Mouse (Mus musculus) layer of hippocampus, adult 9-10 months (tissue): Measurements from ENCODE around the gene Zfp664.

Source experiments
- DNase-seq: peaks from one replicate; pipeline ENCODE4 v3.0.0; 2022; ENCODE audit warnings: low spot score

Gene Zfp664

DNA sequence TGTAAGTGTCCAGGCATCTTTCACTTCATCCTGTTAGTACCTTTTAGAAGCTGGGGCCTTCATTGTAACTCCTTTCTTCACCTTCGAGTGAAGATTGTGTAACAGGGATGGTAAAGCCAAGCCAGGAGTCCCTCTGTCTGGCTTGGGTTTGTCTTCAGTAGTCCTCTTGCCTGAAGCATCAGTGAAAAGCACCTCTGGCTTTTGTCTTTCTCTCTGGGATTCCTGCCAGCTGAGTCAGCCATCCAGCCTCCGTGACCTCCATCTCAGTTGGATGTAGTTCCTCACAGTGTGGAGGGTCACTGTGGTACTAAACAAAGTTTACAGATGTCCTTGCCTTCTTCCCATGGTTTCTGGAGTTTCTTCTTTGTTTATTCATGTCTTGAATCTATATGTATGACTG is 9.5 kb downstream of the Zfp664 start:
- no peak for DNase-seq

- DNase-seq, result no peak
Observed at GRCm38 (mm10) chr5:124873096-124873495, 10.6 kb downstream of the Zfp664 start.

DNA sequence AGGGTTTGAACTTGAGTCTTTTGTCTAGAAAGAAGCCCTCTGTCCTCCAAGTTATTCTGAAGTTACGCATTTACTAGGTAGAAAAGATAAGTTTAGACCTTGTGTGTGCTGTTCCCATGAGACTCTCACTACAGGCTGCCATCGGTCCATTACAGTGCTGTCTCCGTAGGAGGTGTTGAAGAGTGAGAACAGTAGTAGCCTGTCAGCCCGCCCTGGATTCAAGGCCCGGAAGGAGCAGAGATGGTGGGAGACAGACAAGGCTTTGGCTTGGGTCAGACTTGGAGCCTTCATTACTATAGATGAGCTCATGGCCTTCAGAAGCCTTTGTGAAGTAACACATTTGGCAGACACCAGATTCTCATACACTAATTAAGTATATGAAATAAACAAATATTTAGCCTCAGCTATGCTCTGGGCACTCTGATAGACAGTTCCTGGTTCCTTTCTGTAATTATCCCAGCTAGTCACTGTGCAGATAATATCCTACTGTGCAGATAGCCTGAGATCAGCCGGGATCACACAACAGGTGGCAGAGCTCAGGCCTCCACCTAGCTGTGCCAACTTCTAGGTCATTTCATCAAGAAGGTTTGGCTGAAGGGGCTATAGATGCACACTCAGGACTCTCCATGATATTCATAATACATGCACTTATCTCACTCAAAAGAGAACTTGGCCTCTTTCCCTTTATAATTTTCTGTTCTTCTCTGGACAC is 11.6 kb downstream of the Zfp664 start:
- DNase-seq, result no peak

DNA sequence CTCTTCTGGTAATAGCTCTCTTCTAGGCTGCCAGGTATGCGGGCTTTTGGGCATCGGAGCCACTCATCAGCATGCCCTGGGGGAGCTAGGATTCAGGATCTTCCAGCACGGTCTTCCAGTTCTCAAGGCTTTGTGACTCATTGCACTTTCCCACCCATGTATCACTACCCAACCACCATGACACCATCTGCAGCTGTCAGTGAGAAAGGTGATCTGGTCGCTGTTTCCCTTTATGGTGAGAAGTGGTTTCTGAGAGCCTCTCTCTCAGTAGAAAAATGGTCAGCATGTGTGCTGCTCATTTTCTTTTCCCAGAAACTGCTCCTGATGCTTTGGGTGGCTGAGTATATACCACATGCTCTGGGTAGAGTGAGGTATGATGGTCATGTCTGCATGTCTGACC is 16.8 kb downstream of the Zfp664 start:
- DNase-seq, result no peak

DNA sequence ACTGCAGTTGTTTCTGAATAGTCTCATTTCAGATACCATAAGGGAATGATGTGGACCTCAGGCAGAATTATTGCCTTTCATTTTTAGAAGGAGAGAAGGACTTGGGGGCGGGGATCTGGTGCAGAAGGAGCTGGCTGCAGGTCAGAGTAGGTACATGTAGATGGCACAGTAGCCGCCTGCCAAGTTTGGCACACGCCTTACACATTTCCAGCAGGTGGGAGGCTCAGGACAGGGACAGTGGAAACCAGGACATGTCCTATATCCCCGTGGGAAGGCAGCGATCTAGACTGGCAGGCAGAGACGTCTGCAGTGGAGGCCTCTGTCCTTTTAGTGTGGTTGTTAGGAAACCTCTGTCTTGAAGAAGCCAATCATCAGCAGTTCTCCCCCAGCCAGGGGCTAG is 17.3 kb downstream of the Zfp664 start:
- no peak for DNase-seq

DNA sequence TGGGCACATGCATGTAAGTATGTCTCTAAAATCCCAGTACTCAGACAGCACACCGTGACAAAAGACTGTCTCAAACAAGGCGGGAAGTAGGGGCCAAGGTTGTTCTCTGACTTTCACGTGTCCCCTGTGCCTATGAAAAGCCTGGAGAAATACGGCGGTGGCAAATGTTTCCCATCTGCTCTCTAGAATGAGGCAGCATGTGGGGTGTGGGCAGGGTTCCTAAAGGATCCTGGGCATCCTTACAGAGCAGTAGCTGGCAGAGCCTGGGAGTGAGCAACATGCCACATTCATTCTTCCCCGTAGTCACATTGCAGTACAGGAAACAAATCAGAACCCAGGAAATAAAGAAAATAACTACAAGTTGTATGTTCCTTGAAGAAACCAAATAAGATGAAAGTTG is 21.4 kb downstream of the Zfp664 start:
- DNase-seq, result peak; percentile 63

- DNase-seq, result no peak
Observed at GRCm38 (mm10) chr5:124888661-124889060, 26.2 kb downstream of the Zfp664 start.

DNA sequence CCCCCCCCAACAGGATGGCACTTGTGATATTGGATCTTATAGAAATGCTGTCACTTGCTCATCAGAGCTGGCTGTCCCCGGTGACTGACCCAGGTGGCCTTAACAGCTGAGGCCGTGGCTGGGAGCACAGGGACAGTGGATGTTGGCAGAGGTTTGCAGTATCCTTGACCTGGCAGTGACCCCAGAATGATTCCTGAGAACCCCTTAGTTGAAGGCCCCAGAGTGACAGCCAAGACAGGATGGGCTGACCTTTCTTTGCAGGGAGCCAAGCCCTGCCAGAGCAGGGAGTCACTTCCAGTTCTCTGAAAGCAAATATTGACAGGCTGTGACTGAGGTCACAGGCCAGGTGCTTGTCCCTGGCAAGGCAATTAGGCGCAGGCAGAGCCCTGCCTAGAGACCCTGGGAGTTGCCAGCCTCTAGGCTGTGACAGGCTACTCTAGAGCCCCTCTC is 29.5 kb downstream of the Zfp664 start:
- no peak for DNase-seq

DNA sequence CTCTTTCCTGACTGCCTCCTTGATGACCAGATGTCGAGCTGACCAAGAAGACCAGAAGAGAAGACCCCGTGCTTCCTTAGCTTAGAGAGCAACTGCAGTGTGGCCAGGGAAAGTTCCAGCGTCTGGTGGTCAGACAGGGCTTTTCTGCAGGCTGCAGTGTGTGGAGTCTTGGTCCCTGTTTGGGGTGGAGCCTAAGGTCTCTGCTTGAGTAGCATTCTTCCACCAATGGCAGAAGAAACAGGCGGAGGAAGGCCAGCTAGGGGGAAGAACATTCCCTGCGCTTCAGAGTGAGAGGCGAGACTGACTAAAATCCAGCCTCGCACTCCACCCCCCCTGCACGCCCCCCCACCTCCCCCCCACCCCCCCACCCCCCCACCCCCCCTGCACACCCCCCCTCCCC is 33.6 kb downstream of the Zfp664 start:
- no peak for DNase-seq

GRCm38 (mm10) chr5:124899945-124900631 is 37.6 kb downstream of the Zfp664 start:
- peak; percentile 72 for DNase-seq

DNA sequence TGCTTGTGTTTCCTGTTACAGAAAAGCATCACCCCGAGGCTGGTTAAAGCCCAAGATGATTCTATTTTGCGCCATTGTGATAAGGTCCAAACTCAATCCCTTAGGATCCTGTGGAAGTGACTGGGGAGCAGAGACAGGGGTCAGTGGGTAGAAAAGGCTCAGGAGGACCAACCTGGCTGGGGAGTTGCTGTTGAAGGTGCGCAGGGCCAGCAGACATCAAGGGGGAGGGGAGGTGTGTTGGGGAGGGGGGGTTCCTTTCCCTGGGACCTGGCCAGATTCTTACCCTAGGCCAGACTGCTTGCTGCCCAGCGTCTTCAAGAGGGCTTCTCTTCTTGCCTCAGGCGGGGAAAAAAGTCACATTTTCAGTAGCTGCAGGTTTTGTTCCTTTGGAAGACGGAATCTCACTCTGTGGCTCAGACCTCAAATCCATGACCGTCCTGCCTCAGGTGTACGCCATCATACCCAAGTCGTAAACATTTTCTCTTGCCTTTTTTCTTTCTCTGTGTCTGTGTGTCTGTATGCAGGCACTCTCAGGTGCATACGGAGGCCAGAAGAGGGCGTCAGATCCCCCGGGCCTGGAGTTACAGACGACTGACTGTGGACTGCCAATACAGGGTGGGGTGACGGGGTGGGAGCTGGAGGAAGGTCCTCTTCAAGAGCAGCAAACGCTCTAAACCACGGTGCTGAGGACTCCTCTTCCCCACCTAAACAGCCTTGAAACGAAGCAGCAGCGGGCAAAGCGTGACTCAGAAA is 38.4 kb downstream of the Zfp664 start:
- no peak for DNase-seq

DNA sequence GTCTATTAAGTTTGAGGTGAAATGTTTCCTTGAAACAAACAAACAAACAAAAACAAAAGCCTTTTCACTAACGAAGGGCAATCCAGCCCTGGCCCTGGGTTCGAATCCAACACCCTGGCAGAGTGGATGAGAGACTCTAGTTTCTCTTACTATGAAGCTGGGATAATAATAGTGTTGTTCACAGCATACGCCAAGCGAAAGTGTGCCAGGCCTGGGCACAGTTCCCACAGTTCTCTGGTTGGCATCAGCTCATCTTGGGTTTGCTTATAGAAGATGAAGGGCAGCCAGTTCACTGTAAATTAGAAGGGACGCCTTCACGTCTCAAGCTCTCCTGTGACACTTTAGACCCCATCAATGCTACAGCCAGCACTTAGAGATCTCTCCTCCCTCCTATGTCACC is 39.2 kb downstream of the Zfp664 start:
- peak; percentile 45 for DNase-seq

DNA sequence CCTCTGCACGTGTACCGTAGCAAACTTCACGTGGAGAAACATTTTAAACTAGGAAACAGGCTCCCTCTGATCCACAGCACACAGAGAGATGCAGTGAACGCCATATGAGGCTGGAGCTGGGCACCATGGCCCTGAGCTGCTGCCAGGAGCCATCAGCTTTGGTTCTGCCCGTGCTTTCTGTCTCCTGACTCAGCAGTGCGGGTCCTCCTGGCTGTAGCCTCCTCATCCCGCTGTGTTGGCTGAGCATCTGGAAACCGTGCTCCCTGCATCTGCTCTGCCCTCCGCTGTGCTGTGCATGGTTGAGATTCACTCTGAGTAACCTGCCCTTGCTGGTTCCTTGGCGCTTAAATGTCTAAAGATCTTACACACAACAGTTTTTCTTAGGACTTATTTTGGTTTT is 39.7 kb downstream of the Zfp664 start:
- DNase-seq, result no peak

DNA sequence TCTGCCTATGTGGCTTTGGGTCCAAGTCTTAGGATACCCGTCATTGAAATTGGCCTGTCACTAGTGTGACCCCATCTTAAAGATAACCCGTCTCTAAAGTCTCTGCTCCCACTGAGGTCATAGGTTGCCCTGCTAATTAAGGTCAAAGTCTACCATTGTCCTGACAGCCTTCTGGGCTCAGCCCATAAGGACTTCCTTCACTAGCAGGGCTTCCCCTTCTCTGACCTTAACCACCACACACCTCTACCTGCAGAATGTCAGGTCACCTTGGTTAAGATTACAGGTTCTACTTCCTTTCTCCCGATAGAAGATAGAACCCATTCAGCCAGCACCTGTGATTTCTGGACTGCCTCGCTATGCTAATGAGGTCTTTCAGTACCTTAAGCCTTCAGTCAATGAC is 41.4 kb downstream of the Zfp664 start:
- DNase-seq, result no peak

- DNase-seq, result no peak
Observed at GRCm38 (mm10) chr5:124906890-124907289, 44.4 kb downstream of the Zfp664 start.

- peak; percentile 76 for DNase-seq
Observed at GRCm38 (mm10) chr5:124908860-124909259, 46.4 kb downstream of the Zfp664 start.

DNA sequence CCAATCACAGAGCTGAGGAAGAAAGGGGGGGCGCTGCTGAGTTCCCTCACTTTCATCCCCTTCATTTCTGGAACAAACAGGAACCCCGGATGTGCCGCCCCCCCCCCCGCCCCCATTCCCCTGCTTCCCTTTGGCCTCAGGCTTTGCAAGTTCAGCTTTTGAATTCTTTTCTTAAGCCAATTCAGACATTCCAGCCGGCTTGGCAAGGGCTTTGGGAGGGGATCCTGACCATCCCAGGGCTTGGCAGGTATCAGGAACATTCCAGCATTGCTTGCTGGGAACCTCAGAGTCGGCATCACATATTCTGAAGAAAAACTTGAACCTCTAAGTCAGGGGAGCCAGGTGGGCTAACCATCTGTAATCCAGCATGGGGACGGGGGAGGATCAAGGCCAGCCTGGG is 49.8 kb downstream of the Zfp664 start:
- no peak for DNase-seq

- no peak for DNase-seq
Observed at GRCm38 (mm10) chr5:124912946-124913933, 50.7 kb downstream of the Zfp664 start.

GRCm38 (mm10) chr5:124919798-124920197 is 57.3 kb downstream of the Zfp664 start:
- no peak for DNase-seq

- no peak for DNase-seq
Observed at GRCm38 (mm10) chr5:124921410-124921809, 58.9 kb downstream of the Zfp664 start.
